Mouse (Mus musculus): ENCODE measurements around the gene Nrp2. TPM values are rescaled to one million over a fixed set of nuclear protein-coding genes. Genes with fewer than 3 reads are reported as not detected.
A peak's percentile ranks its signal among the peaks of the same experiment; 100 is the strongest.

Nrp2 gene
- polyA plus RNA-seq, 1 experiment from 2014 or later = 39.9 TPM

DNA sequence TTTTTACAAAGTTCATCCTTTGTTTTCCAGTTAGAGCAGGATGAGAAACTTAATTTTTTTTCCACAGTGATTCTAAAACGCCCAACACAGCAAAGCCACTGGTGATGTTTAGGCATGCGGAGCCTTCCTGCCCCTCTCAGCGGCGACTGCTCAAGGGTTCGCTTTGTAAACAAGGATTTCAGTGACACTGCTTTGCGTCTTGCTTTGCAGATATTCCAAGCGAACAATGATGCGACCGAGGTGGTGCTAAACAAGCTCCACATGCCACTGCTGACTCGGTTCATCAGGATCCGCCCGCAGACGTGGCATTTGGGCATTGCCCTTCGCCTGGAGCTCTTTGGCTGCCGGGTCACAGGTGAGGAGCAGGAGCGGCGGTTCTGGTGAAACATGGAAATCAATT, 57.5 kb downstream of the Nrp2 start:
- H3K4me3 ChIP-seq (ENCODE audit: low read depth, low read length) = no peak overlapping the region
- 68% methylated on average over 17 of the region's 17 CpGs for WGBS
- ATAC-seq (ENCODE audit: insufficient number of reproducible peaks, insufficient read depth, low FRiP score, low read depth) = no peak
- H3K4me2 ChIP-seq (replicated peaks; ENCODE audit: low read depth, low read length) = no peak overlapping the region
- no peak overlapping the region for H3K27ac ChIP-seq (ENCODE audit: low read length)
- no peak overlapping the region for H3K9ac ChIP-seq (replicated peaks; ENCODE audit: low read depth, low read length)
- no peaks in the 10 kb centered on the region for H3K9me3 ChIP-seq (ENCODE audit: control insufficient read depth, low read depth, low read length)
- no peaks in the 10 kb centered on the region for H3K27me3 ChIP-seq (ENCODE audit: control insufficient read depth, insufficient read depth, low read length)
- H3K4me1 ChIP-seq (ENCODE audit: control insufficient read depth, insufficient read depth, low read length) = no peaks in the 10 kb centered on the region
- peaks cover 12% of the 10 kb centered on the region; the same call in 1 of the 2 replicates for H3K36me3 ChIP-seq (ENCODE audit: control insufficient read depth, insufficient read depth, low read length)

DNA sequence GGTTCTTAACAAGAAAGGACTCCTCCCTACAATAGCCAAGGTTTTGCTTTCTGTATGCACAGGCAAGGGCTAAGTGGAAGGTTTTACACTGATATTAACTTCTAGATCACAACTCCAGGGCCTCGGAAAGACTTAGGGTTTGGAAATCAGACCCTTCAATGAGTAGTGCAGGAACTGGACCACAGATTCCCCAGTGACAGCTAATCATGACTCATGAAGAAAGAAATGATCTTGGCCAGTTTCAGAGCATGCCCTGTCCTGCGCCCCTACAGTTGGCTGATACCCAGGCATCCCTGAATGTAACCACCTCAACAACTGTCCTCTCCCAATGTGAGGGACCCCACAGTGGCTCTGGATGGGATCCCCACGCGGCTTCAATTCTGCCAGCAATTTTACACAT, 60.7 kb downstream of the Nrp2 start:
- H3K27ac ChIP-seq (ENCODE audit: low read length) = no peak overlapping the region

GRCm38 (mm10) chr1:62765171-62765570, 62.1 kb downstream of the Nrp2 start:
- H3K4me3 ChIP-seq (ENCODE audit: low read depth, low read length) = no peak overlapping the region
- no peaks in the 10 kb centered on the region for H3K4me1 ChIP-seq (ENCODE audit: control insufficient read depth, insufficient read depth, low read length)
- no peaks in the 10 kb centered on the region for H3K9me3 ChIP-seq (ENCODE audit: control insufficient read depth, low read depth, low read length)
- no peak for ATAC-seq (ENCODE audit: insufficient number of reproducible peaks, insufficient read depth, low FRiP score, low read depth)
- 51% methylated on average over 7 of the region's 7 CpGs for WGBS
- H3K4me2 ChIP-seq (replicated peaks; ENCODE audit: low read depth, low read length) = no peak overlapping the region
- no peak overlapping the region for H3K9ac ChIP-seq (replicated peaks; ENCODE audit: low read depth, low read length)
- H3K27me3 ChIP-seq (ENCODE audit: control insufficient read depth, insufficient read depth, low read length) = no peaks in the 10 kb centered on the region
- no peak overlapping the region for H3K27ac ChIP-seq (ENCODE audit: low read length)
- H3K36me3 ChIP-seq (ENCODE audit: control insufficient read depth, insufficient read depth, low read length) = peaks cover 17% of the 10 kb centered on the region; the same call in 1 of the 2 replicates

More for the DNA sequence above, 60.7 kb downstream of the Nrp2 start:
- H3K4me3 ChIP-seq (ENCODE audit: low read depth, low read length) = no peak overlapping the region
- no peak overlapping the region for H3K9ac ChIP-seq (replicated peaks; ENCODE audit: low read depth, low read length)
- H3K36me3 ChIP-seq (ENCODE audit: control insufficient read depth, insufficient read depth, low read length) = peaks cover 12% of the 10 kb centered on the region; the same call in 1 of the 2 replicates
- no peaks in the 10 kb centered on the region for H3K27me3 ChIP-seq (ENCODE audit: control insufficient read depth, insufficient read depth, low read length)
- H3K4me1 ChIP-seq (ENCODE audit: control insufficient read depth, insufficient read depth, low read length) = no peaks in the 10 kb centered on the region
- H3K9me3 ChIP-seq (ENCODE audit: control insufficient read depth, low read depth, low read length) = no peaks in the 10 kb centered on the region
- ATAC-seq (ENCODE audit: insufficient number of reproducible peaks, insufficient read depth, low FRiP score, low read depth) = no peak
- WGBS = 89% methylated on average over 4 of the region's 4 CpGs
- H3K4me2 ChIP-seq (replicated peaks; ENCODE audit: low read depth, low read length) = no peak overlapping the region

- no peak overlapping the region for H3K4me3 ChIP-seq (ENCODE audit: low read depth, low read length)
- no peaks in the 10 kb centered on the region for H3K4me1 ChIP-seq (ENCODE audit: control insufficient read depth, insufficient read depth, low read length)
- H3K4me2 ChIP-seq (replicated peaks; ENCODE audit: low read depth, low read length) = no peak overlapping the region
- no peaks in the 10 kb centered on the region for H3K9me3 ChIP-seq (ENCODE audit: control insufficient read depth, low read depth, low read length)
- H3K27me3 ChIP-seq (ENCODE audit: control insufficient read depth, insufficient read depth, low read length) = no peaks in the 10 kb centered on the region
- no peak overlapping the region for H3K9ac ChIP-seq (replicated peaks; ENCODE audit: low read depth, low read length)
- 20% methylated on average over 4 of the region's 4 CpGs for WGBS
- no peak overlapping the region for H3K27ac ChIP-seq (ENCODE audit: low read length)
- peaks cover 17% of the 10 kb centered on the region; the same call in 1 of the 2 replicates for H3K36me3 ChIP-seq (ENCODE audit: control insufficient read depth, insufficient read depth, low read length)
- ATAC-seq (ENCODE audit: insufficient number of reproducible peaks, insufficient read depth, low FRiP score, low read depth) = no peak
These were observed 63.7 kb downstream of the Nrp2 start for GRCm38 (mm10) chr1:62766766-62767165.

GRCm38 (mm10) chr1:62767611-62768010, 64.5 kb downstream of the Nrp2 start:
- no peak for ATAC-seq (ENCODE audit: insufficient number of reproducible peaks, insufficient read depth, low FRiP score, low read depth)
- 71% methylated on average over 9 of the region's 9 CpGs for WGBS
- no peaks in the 10 kb centered on the region for H3K27me3 ChIP-seq (ENCODE audit: control insufficient read depth, insufficient read depth, low read length)
- no peak overlapping the region for H3K9ac ChIP-seq (replicated peaks; ENCODE audit: low read depth, low read length)
- no peak overlapping the region for H3K27ac ChIP-seq (ENCODE audit: low read length)
- H3K4me3 ChIP-seq (ENCODE audit: low read depth, low read length) = no peak overlapping the region
- no peaks in the 10 kb centered on the region for H3K9me3 ChIP-seq (ENCODE audit: control insufficient read depth, low read depth, low read length)
- no peak overlapping the region for H3K4me2 ChIP-seq (replicated peaks; ENCODE audit: low read depth, low read length)
- no peaks in the 10 kb centered on the region for H3K4me1 ChIP-seq (ENCODE audit: control insufficient read depth, insufficient read depth, low read length)
- peaks cover 22% of the 10 kb centered on the region for H3K36me3 ChIP-seq (ENCODE audit: control insufficient read depth, insufficient read depth, low read length)

DNA sequence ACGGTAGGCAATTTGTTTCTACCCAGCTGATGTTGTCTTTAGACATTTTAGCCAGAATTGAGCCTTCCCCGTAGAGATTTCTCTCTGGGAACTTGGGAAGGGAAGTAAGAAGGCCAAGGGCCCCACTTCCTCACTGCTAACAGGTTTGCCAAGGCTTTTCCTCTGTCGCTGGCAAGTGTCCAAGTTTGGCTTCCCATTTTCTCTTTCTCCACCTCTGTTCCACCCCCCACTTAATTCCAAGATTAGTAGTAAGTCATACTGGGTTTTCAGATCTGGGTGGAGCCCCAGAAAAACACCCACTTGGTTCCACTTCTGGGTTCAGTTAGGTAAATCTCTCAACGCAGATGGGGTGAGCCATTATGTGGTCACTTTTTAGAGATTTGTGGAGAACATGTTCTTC, 67.5 kb downstream of the Nrp2 start:
- Histone ChIP-seq H3K9me3 (ENCODE audit: control insufficient read depth, low read depth, low read length) (no peaks in the 10 kb centered on the region), H3K4me2 (replicated peaks; ENCODE audit: low read depth, low read length) (no peak overlapping the region), H3K27ac (ENCODE audit: low read length) (no peak overlapping the region), H3K4me1 (ENCODE audit: control insufficient read depth, insufficient read depth, low read length) (0 out of 2 replicates have a peak, but pooled peaks cover 3% of the 10 kb centered on the region), H3K9ac (replicated peaks; ENCODE audit: low read depth, low read length) (no peak overlapping the region), H3K36me3 (ENCODE audit: control insufficient read depth, insufficient read depth, low read length) (peaks cover 16% of the 10 kb centered on the region), H3K4me3 (ENCODE audit: low read depth, low read length) (no peak overlapping the region), H3K27me3 (ENCODE audit: control insufficient read depth, insufficient read depth, low read length) (no peaks in the 10 kb centered on the region)
- WGBS = 76% methylated on average over 4 of the region's 4 CpGs
- ATAC-seq (ENCODE audit: insufficient number of reproducible peaks, insufficient read depth, low FRiP score, low read depth) = no peak

GRCm38 (mm10) chr1:62772391-62772790, 69.3 kb downstream of the Nrp2 start:
- Histone ChIP-seq H3K4me2 (replicated peaks; ENCODE audit: low read depth, low read length) (no peak overlapping the region), H3K27me3 (ENCODE audit: control insufficient read depth, insufficient read depth, low read length) (no peaks in the 10 kb centered on the region), H3K4me1 (ENCODE audit: control insufficient read depth, insufficient read depth, low read length) (0 out of 2 replicates have a peak, but pooled peaks cover 3% of the 10 kb centered on the region), H3K9ac (replicated peaks; ENCODE audit: low read depth, low read length) (no peak overlapping the region), H3K9me3 (ENCODE audit: control insufficient read depth, low read depth, low read length) (no peaks in the 10 kb centered on the region), H3K36me3 (ENCODE audit: control insufficient read depth, insufficient read depth, low read length) (peaks cover 16% of the 10 kb centered on the region), H3K27ac (ENCODE audit: low read length) (no peak overlapping the region), H3K4me3 (ENCODE audit: low read depth, low read length) (no peak overlapping the region)
- 71% methylated on average over 4 of the region's 4 CpGs for WGBS
- ATAC-seq (ENCODE audit: insufficient number of reproducible peaks, insufficient read depth, low FRiP score, low read depth) = no peak

DNA sequence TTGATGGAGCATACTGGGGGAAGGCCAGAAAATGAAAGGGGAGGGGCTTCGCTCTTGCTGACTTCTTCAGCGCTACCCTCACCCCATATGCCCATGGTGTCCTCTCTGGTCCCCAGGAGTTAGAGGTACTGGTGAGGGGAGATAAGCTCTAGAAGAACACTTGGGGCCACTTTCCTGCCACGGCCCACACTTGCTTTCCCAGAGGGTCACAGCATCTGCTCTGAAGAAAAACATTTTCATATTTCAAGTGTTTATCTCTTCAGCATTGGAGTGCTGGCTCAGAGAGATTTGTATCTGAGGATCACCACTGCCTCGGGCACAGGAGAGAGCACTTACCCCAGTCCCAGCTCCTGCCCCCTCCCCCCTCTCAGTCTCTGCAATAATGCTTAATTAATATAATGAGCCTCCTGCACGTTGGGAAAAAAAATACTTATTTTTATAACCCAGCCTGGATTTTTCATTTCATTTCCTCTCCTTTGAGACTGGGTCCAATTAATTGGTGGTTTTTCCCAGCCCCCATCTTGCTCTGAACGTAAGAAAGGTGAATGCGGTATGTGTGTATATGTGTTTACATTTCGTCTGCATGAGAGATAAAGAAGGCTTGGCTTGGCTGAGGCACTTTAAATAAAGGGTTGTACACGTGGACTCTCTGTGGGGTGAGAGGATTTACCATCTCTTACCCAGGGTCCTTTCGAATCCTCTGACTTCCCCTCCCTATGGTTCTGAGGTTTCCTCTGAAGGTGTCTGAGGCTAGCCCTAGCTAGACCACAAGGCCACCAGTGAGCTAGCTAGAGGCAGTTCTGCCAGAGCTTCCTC, 70.2 kb downstream of the Nrp2 start:
- 42% methylated on average over 10 of the region's 10 CpGs for whole genome bisulfite sequencing
- H3K9ac ChIP-seq (replicated peaks; ENCODE audit: low read depth, low read length) = no peak overlapping the region
- no peak overlapping the region for H3K4me2 ChIP-seq (replicated peaks; ENCODE audit: low read depth, low read length)
- no peaks in the 10 kb centered on the region for H3K9me3 ChIP-seq (ENCODE audit: control insufficient read depth, low read depth, low read length)
- no peaks in the 10 kb centered on the region for H3K27me3 ChIP-seq (ENCODE audit: control insufficient read depth, insufficient read depth, low read length)
- ATAC-seq (ENCODE audit: insufficient number of reproducible peaks, insufficient read depth, low FRiP score, low read depth) = peak; percentile 37; the same call in 1 of the 2 replicates
- H3K27ac ChIP-seq (ENCODE audit: low read length) = no peak overlapping the region
- peaks cover 6% of the 10 kb centered on the region; the same call in 1 of the 2 replicates for H3K4me1 ChIP-seq (ENCODE audit: control insufficient read depth, insufficient read depth, low read length)
- H3K36me3 ChIP-seq (ENCODE audit: control insufficient read depth, insufficient read depth, low read length) = peaks cover 16% of the 10 kb centered on the region
- H3K4me3 ChIP-seq (ENCODE audit: low read depth, low read length) = no peak overlapping the region

DNA sequence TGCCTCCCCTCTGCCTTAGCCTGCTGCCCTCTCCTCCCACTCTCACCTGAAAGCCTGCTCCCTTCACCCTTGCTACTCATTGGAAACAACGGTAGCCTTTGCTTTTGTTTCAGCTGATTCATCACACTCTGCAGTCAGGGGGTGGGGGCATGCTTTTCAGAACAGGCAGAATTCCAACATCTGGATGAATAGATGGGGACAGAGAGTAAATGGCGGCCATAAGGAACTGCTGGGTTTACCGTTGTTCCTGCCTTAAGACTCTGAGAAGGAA, 70.8 kb downstream of the Nrp2 start:
- Histone ChIP-seq H3K4me3 (ENCODE audit: low read depth, low read length) (no peak overlapping the region), H3K27ac (ENCODE audit: low read length) (no peak overlapping the region), H3K36me3 (ENCODE audit: control insufficient read depth, insufficient read depth, low read length) (peaks cover 13% of the 10 kb centered on the region), H3K4me1 (ENCODE audit: control insufficient read depth, insufficient read depth, low read length) (peaks cover 6% of the 10 kb centered on the region; the same call in 1 of the 2 replicates), H3K4me2 (replicated peaks; ENCODE audit: low read depth, low read length) (no peak overlapping the region), H3K9ac (replicated peaks; ENCODE audit: low read depth, low read length) (no peak overlapping the region), H3K9me3 (ENCODE audit: control insufficient read depth, low read depth, low read length) (no peaks in the 10 kb centered on the region), H3K27me3 (ENCODE audit: control insufficient read depth, insufficient read depth, low read length) (no peaks in the 10 kb centered on the region)
- WGBS = 54% methylated on average over 3 of the region's 3 CpGs
- peak; percentile 25; the same call in 1 of the 2 replicates for ATAC-seq (ENCODE audit: insufficient number of reproducible peaks, insufficient read depth, low FRiP score, low read depth)
